Mouse (Mus musculus): ENCODE results near the gene Ehbp1.

The Ehbp1 gene

DNA sequence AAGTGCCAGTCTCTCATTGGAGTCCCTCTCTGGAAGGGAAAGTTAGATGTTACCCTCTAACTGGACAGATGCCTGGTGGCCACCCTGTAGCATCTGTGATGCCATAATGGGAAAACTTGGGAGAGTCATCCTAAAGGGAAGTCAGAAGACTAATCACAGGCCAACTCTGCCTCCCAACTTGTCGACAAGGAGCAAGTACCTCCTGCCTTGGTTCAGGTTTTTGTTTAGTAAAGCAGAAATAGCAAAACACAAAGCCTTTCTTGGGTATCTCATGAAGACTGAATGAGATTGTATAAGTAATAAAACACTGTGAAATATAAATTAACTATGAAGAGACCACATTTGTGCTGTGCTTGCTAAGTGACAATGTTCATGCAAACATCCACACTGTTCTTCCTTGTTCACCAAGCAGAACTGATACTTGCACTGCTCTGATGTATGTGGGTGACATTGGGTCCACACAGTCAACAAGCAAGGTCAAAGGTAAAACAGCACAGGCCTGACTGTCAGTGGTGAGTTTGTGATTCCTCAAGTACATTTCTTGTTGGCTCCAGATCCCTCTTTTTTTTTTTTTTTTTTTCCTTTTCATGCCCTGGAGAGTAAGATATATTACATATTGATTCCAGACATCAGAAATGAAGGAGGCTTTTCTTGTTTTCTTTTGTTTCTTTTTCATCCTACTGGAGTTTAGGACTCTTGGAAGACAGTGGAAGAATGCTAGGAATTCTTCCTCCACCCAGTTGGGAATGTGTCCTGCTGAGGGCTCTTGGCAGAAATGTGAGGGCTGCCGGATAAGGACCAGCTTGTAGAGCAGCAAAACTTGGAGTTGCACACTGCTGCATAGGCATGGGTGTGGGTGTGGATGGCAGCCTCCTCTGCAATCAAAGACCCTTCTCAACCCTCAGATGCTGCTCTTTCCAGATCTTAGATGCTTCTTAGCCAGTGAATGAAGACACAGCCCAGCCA, at the start of gene Ehbp1:
Gene Ehbp1, minus strand, starts transcription at position 51 of the 966 bp plus-strand sequence.
- DNase-seq (ENCODE audit: extremely low read depth, low read depth): no peak

DNA sequence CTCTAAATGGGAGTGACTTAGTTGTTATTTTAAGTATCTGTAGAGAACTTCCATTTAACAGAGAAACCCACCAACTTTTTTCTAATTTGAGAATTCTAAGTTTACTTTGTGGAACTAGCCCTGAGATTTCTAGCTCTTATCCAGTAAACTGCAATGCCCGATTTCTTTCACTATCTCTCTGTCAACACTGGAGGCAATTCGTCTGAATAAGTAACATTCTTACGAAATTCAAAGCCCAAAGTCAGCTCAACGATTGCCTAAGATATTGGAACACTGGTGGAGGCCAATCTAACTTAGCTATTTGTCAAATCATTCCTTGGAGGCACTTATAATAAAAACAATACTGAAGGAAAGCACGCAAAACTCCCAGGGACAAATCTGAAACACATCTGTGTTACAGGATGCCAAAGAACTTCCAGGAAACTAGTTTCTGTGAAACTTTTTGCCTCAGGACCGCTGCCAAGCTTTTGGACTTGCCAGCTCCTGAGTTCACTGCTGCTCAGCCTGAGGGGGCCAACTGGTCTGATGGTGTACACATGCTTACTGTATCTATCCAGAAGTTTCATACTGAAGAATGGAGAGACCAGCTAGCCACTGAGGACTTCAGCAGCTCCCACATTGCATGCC, 45.5 kb upstream of the Ehbp1 start:
- no peak for DNase-seq (ENCODE audit: extremely low read depth, low read depth)

DNA sequence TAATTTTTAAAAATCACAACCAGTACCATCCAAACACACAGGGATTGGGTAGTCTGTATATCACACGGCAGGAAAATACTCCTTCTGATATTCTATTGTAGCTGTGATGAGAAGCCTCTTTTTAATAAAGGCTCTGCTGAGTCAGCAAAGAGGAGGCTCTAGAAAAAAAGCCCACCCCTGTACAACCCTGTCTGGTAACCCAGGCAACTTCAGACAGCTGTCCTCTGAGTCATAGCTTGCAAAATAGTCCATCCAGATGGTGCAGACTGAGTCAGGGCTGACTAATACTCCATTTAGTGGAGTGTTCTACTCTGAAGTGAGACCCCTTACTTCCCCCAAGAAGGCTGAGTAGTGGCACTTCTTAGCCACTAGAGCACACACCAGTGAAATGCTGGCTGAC, 41.4 kb upstream of the Ehbp1 start:
- DNase-seq (ENCODE audit: extremely low read depth, low read depth): no peak

DNA sequence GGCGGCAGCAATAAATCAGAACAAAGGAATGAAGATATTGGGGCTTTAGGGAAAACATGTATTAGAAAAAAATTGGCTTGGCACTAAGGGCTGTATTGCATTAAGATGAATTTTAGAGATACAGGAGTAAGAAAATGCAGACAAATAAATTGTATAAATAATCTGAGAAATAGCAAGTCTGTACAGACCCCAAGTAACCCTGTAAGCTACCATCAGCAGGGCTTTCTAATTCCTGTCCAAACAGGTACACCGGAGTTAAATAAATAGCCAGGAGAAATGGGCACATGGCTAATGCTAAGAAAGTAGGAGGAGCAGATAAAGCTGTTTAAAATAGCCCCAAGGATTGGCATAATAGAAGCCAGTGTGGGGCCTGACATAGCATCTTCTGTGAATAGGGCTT, 32.7 kb upstream of the Ehbp1 start:
- no peak for DNase-seq (ENCODE audit: extremely low read depth, low read depth)

- no peak for DNase-seq (ENCODE audit: extremely low read depth, low read depth)
Measured at GRCm38 (mm10) chr11:22373290-22373674, 31.2 kb upstream of the Ehbp1 start.

- no peak for DNase-seq (ENCODE audit: extremely low read depth, low read depth)
Measured at GRCm38 (mm10) chr11:22372609-22373289, 30.7 kb upstream of the Ehbp1 start.

GRCm38 (mm10) chr11:22369841-22370240, 27.7 kb upstream of the Ehbp1 start:
- DNase-seq (ENCODE audit: extremely low read depth, low read depth): no peak

- no peak for DNase-seq (ENCODE audit: extremely low read depth, low read depth)
Measured at GRCm38 (mm10) chr11:22368621-22369020, 26.5 kb upstream of the Ehbp1 start.

DNA sequence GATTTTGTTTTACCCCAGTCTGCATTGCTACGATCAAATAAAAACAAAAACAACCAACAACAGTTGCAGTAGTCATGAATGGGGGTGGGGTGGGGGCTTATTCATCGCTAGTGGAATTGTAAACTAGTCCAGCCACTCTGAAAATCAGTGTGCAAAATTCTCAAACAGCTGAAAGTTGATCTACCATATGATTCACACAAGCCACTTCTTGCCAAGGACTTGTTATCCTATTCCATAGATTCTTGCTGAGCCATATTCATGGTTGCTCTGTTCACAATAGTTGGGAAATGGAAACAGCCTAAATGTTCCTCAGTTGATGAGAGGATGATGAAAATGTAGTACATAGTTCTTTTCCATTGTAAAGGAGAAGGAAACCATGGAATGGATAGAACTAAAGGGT, 24.4 kb upstream of the Ehbp1 start:
- DNase-seq (ENCODE audit: extremely low read depth, low read depth): no peak

DNA sequence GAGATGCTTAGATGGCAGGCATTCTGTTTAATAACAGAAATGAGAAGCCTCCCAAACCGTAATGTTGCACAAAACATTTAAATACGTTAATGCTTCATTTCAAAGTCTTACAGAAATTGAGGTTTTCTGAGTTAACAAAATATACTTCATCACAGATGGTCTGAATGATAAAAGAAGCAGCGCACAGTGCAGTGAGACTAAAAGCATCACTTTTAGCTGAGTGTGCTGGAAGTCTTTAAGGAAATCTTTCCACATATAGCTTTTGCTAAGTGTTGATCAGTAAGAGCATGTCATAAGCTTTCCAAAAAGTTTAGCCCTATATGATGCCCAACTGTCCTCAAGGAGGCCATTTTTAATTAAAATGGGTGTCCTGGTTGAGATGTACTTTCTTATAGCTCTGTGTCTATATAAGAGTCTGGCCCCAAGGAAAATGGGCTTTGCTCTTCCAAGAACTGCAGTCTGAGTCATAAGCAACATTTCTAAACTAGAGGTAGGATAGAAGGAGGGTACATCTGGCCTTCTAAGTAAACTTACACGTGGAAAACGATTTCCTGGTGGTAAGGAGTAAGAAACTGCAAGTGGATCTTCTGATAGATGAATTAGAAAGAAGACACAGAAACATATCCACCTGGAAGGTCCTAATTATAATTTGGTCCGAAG, 12.0 kb upstream of the Ehbp1 start:
- DNase-seq (ENCODE audit: extremely low read depth, low read depth): no peak

- no peak for DNase-seq (ENCODE audit: extremely low read depth, low read depth)
Measured at GRCm38 (mm10) chr11:22349945-22350344, 7.9 kb upstream of the Ehbp1 start.

DNA sequence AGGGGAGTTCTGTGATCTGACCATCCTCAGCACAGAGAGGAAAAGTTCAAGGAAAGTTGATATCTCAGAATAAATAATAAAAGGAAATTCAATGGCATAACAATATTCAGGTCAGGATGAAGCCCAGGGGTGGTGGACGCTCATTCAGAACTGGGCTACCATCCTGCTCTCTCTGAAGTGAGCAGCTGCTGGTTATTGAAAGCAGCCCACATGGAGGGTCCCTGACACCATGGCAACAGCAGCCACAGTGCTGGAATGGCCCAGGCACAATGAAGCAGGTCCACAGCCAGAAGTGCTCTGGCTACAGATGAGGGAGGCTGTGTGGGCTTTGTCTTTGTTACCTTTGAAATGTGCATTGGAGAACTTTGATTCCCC, 6.4 kb upstream of the Ehbp1 start:
- no peak for DNase-seq (ENCODE audit: extremely low read depth, low read depth)

- no peak for DNase-seq (ENCODE audit: extremely low read depth, low read depth)
Measured at GRCm38 (mm10) chr11:22347651-22348535, 5.8 kb upstream of the Ehbp1 start.

- no peak for DNase-seq (ENCODE audit: extremely low read depth, low read depth)
Measured at GRCm38 (mm10) chr11:22327302-22327910, 14.7 kb downstream of the Ehbp1 start.

DNA sequence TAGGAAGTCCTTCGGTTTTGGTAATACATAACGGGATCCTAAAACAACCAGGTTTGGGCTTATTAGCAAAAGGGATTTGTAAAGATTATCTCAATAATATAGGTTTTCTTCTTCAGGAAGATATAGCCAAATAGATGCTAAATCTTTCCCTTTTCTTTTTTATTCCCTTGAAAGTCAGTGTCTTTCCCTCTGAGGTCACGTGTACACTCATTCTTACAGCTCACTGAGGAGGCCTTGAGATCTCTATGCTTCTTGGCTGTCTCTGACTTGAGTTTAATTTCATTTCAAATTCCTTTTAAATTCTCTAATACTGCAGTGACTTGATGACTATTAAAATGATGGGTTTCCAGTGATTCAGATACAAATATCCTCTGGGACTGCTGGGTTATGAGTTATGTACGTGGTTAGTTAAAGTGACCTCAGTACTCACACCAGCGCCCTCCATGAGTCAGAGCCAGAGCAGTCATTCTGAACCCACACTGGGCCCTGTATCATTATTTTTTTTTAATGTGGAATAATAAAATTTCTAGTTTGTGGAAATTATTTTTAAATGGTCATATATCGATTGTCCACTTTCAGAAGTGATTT, 24.2 kb downstream of the Ehbp1 start:
- DNase-seq (ENCODE audit: extremely low read depth, low read depth): no peak

DNA sequence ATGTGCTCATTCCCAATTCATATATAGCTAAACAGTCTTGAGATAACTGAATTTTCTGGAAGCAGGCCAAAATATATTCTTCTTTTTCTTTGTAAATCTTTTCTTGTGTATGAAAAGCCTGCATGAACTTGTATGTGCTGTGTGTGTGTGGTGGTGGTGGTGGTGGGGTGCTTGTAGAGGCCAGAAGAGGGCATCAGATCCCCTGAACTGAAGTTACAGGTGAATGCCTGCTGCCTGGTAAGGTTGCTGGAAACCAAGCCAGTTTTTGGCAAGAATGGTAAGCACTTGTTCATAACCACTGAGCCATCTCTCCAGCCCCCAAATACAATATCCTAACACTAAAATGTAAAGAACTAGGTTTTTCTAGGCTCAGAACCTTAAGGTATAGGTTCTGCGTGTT, 26.3 kb downstream of the Ehbp1 start:
- no peak for DNase-seq (ENCODE audit: extremely low read depth, low read depth)

GRCm38 (mm10) chr11:22301164-22301563, 40.9 kb downstream of the Ehbp1 start:
- DNase-seq (ENCODE audit: extremely low read depth, low read depth): no peak

DNA sequence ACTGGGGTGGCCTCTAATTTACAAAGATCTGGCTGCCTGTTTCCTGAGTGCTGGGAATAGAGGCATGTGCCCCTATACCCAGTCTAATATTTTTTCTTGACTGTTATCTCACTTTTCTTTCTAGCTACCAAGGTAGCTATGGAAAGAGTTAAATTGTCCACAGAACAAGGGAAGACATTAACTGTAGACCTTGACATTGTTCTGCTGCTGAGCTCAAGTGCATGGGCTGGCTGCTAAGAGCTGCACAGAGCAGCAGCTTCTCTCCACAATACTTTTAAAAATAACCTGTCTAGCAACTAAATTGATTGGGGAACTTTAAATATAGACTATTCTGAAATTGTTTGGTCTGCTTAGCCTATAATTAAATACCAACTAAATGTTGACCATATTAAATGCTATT, 52.9 kb downstream of the Ehbp1 start:
- no peak for DNase-seq (ENCODE audit: extremely low read depth, low read depth)

DNA sequence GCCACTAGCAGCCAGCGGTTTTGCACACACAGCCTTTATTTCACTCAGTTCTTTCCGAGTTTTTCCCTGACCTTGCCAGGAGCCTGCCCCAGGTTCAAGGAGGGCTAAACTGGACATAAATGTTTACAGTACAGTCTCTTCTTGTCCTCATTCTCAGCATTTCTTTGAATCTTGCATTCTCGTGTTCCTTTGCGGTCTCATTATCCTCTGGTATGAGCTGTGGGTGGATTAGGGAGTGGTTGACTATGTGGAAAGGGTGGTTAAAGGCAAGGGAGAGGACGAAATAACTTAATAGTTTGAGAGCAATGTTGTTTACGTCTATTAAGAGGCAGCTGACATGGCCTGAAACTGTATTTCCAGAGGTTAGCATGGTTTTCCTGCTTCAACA, 54.6 kb downstream of the Ehbp1 start:
- DNase-seq (ENCODE audit: extremely low read depth, low read depth): no peak

Measured in MEL-GATA-1-ER (cell line).